25 mouse cellular contexts compared by ENCODE assay signal in the genomic region with DNA sequence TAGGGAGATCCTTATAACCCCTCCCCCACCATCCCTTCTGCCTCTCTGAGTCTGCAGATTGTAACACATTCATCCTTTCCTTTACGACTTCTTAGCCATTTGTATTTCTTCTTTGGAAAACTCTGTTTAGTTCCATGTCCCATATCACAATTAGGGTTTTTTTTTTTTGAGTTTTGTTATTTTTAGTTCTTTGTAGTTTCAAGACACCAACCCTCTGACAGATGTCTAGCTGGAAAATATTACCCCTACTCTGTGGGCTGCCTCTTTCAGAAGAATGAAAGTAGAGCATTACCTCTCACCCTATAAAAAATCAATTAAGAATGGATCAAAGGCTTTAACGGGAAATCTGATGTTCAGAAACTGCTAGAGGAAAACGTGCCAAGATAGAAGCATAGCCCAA.
"Had no signal": no experiment of that assay in that cellular context is flagged by ENCODE, and none has a peak within 500 bp of the region (broad histone marks: within the 10 kb centered on the region; RNA-seq: fewer than 3 reads in every experiment).

No protein-coding gene starts in this region.

- H3K9ac ChIP-seq: embryonic facial prominence, embryonic 12.5 days; embryonic facial prominence, embryonic 13.5 days; embryonic facial prominence, embryonic 15.5 days; forebrain, embryonic 12.5 days; forebrain, embryonic 13.5 days; forebrain, embryonic 15.5 days; forebrain, postnatal 0 days had no signal

- H3K4me3 ChIP-seq: embryonic facial prominence, embryonic 10.5 days; embryonic facial prominence, embryonic 12.5 days; embryonic facial prominence, embryonic 13.5 days; embryonic facial prominence, embryonic 15.5 days; erythroblast, embryonic 14.5 days; forebrain, embryonic 10.5 days; forebrain, embryonic 12.5 days; forebrain, embryonic 13.5 days; forebrain, embryonic 15.5 days; gastrocnemius, adult 2 months; heart, adult 2 months had no signal

- H3K36me3 ChIP-seq: embryonic facial prominence, embryonic 10.5 days; embryonic facial prominence, embryonic 12.5 days; embryonic facial prominence, embryonic 13.5 days; embryonic facial prominence, embryonic 15.5 days; forebrain, embryonic 10.5 days; forebrain, embryonic 12.5 days; forebrain, embryonic 15.5 days had no signal

- DNase-seq: cerebellum, adult 9-10 months; cerebellum, adult 9-11 months; cerebellum, postnatal 10 days; cerebellum, postnatal 14 days; cerebellum, postnatal 25 days; cerebellum, postnatal 36 days; embryo, embryonic 11 days; forebrain, postnatal 0 days; gastrocnemius, adult 2 months; gastrocnemius, postnatal 10 days; gastrocnemius, postnatal 14 days; gastrocnemius, postnatal 25 days; gastrocnemius, postnatal 36 days; heart, adult 11 months; heart, adult 18-20 months; heart, adult 2 months had no signal

- H3K27ac ChIP-seq: embryonic facial prominence, embryonic 10.5 days; embryonic facial prominence, embryonic 12.5 days; embryonic facial prominence, embryonic 13.5 days; embryonic facial prominence, embryonic 15.5 days; forebrain, embryonic 10.5 days; forebrain, embryonic 12.5 days; forebrain, embryonic 13.5 days; forebrain, embryonic 15.5 days; gastrocnemius, adult 2 months; heart, adult 2 months had no signal

- H3K4me2 ChIP-seq: embryonic facial prominence, embryonic 12.5 days; embryonic facial prominence, embryonic 13.5 days; embryonic facial prominence, embryonic 15.5 days; forebrain, embryonic 12.5 days; forebrain, embryonic 13.5 days; forebrain, embryonic 15.5 days had no signal

- H3K27me3 ChIP-seq: embryonic facial prominence, embryonic 12.5 days; embryonic facial prominence, embryonic 13.5 days; embryonic facial prominence, embryonic 15.5 days; forebrain, embryonic 12.5 days; forebrain, embryonic 13.5 days; forebrain, embryonic 15.5 days had no signal

- H3K9me3 ChIP-seq: embryonic facial prominence, embryonic 10.5 days; embryonic facial prominence, embryonic 12.5 days; embryonic facial prominence, embryonic 13.5 days; embryonic facial prominence, embryonic 15.5 days; forebrain, embryonic 10.5 days; forebrain, embryonic 12.5 days; forebrain, embryonic 13.5 days; forebrain, embryonic 15.5 days had no signal

- H3K4me1 ChIP-seq: embryonic facial prominence, embryonic 10.5 days; embryonic facial prominence, embryonic 12.5 days; embryonic facial prominence, embryonic 13.5 days; embryonic facial prominence, embryonic 15.5 days; forebrain, embryonic 10.5 days; forebrain, embryonic 12.5 days; forebrain, embryonic 13.5 days; forebrain, embryonic 15.5 days had no signal
